Mouse (Mus musculus): Measurements from ENCODE around the gene Tnik. TPM values are rescaled to one million over a fixed set of nuclear protein-coding genes. Genes with fewer than 3 reads are reported as not detected.
A peak's percentile ranks its signal among the peaks of the same experiment; 100 is the strongest.

Tnik gene
- polyA plus RNA-seq, 1 experiment from 2014 or later, result 47.3 TPM

- Histone ChIP-seq H3K9me3 (replicated peaks) (no peaks in the 10 kb centered on the region), H3K4me2 (replicated peaks) (no peak overlapping the region), H3K4me3 (no peak overlapping the region), H3K27ac (peak overlapping the region; percentile 64; the same call in 1 of the 2 replicates), H3K27me3 (no peaks in the 10 kb centered on the region), H3K9ac (no peak overlapping the region), H3K4me1 (peaks cover 28% of the 10 kb centered on the region), H3K36me3 (no peaks in the 10 kb centered on the region)
- 48% methylated on average over 6 of the region's 6 CpGs for WGBS
- no peak for ATAC-seq (ENCODE audit: low FRiP score)
These were observed 286.4 kb downstream of the Tnik start for GRCm38 (mm10) chr3:28549391-28549790.

GRCm38 (mm10) chr3:28550497-28551093 lies 287.6 kb downstream of the Tnik start:
- Histone ChIP-seq H3K9me3 (replicated peaks) (no peaks in the 10 kb centered on the region), H3K4me1 (peaks cover 29% of the 10 kb centered on the region), H3K9ac (no peak overlapping the region), H3K36me3 (0 out of 2 replicates have a peak, but pooled peaks cover 3% of the 10 kb centered on the region), H3K27ac (no peak overlapping the region), H3K4me3 (no peak overlapping the region), H3K27me3 (no peaks in the 10 kb centered on the region), H3K4me2 (replicated peaks) (no peak overlapping the region)
- 44% methylated on average over 6 of the region's 6 CpGs for WGBS
- ATAC-seq (ENCODE audit: low FRiP score), result no peak

GRCm38 (mm10) chr3:28551756-28552155 lies 288.7 kb downstream of the Tnik start:
- no peak for ATAC-seq (ENCODE audit: low FRiP score)
- H3K9me3 ChIP-seq (replicated peaks), result no peaks in the 10 kb centered on the region

GRCm38 (mm10) chr3:28554934-28555333 lies 291.9 kb downstream of the Tnik start:
- no peak for ATAC-seq (ENCODE audit: low FRiP score)

More at GRCm38 (mm10) chr3:28551756-28552155, 288.7 kb downstream of the Tnik start:
- Histone ChIP-seq H3K27ac (no peak overlapping the region), H3K27me3 (no peaks in the 10 kb centered on the region), H3K9ac (no peak overlapping the region), H3K36me3 (0 out of 2 replicates have a peak, but pooled peaks cover 3% of the 10 kb centered on the region), H3K4me1 (peaks cover 29% of the 10 kb centered on the region), H3K4me2 (replicated peaks) (no peak overlapping the region), H3K4me3 (no peak overlapping the region)
- WGBS, result 79% methylated on average over 1 of the region's 1 CpGs

GRCm38 (mm10) chr3:28555795-28556570 lies 293.0 kb downstream of the Tnik start:
- ATAC-seq (ENCODE audit: low FRiP score), result no peak
- H3K9me3 ChIP-seq (replicated peaks), result no peaks in the 10 kb centered on the region
- H3K4me3 ChIP-seq, result no peak overlapping the region
- 63% methylated on average over 7 of the region's 7 CpGs for WGBS
- no peaks in the 10 kb centered on the region for H3K27me3 ChIP-seq
- H3K27ac ChIP-seq, result no peak overlapping the region
- H3K4me2 ChIP-seq (replicated peaks), result no peak overlapping the region
- 0 out of 2 replicates have a peak, but pooled peaks cover 3% of the 10 kb centered on the region for H3K36me3 ChIP-seq
- no peak overlapping the region for H3K9ac ChIP-seq
- peaks cover 10% of the 10 kb centered on the region; the same call in 1 of the 2 replicates for H3K4me1 ChIP-seq

More at GRCm38 (mm10) chr3:28554934-28555333, 291.9 kb downstream of the Tnik start:
- Histone ChIP-seq H3K4me2 (replicated peaks) (no peak overlapping the region), H3K27me3 (no peaks in the 10 kb centered on the region), H3K9ac (no peak overlapping the region), H3K9me3 (replicated peaks) (no peaks in the 10 kb centered on the region), H3K4me1 (peaks cover 18% of the 10 kb centered on the region), H3K4me3 (no peak overlapping the region), H3K27ac (no peak overlapping the region), H3K36me3 (0 out of 2 replicates have a peak, but pooled peaks cover 3% of the 10 kb centered on the region)
- 89% methylated on average over 9 of the region's 9 CpGs for WGBS

- 0 out of 2 replicates have a peak, but pooled peaks cover 8% of the 10 kb centered on the region for H3K4me1 ChIP-seq
- peak; percentile 51 for ATAC-seq (ENCODE audit: low FRiP score)
- no peak overlapping the region for H3K9ac ChIP-seq
- no peaks in the 10 kb centered on the region for H3K27me3 ChIP-seq
- WGBS, result 56% methylated on average over 4 of the region's 4 CpGs
- H3K9me3 ChIP-seq (replicated peaks), result no peaks in the 10 kb centered on the region
- H3K36me3 ChIP-seq, result 0 out of 2 replicates have a peak, but pooled peaks cover 3% of the 10 kb centered on the region
- no peak overlapping the region for H3K4me3 ChIP-seq
- no peak overlapping the region for H3K4me2 ChIP-seq (replicated peaks)
- no peak overlapping the region for H3K27ac ChIP-seq
These were observed 295.4 kb downstream of the Tnik start for GRCm38 (mm10) chr3:28558328-28558871.

- Histone ChIP-seq H3K4me3 (no peak overlapping the region), H3K4me1 (0 out of 2 replicates have a peak, but pooled peaks cover 6% of the 10 kb centered on the region), H3K9me3 (replicated peaks) (no peaks in the 10 kb centered on the region), H3K36me3 (0 out of 2 replicates have a peak, but pooled peaks cover 5% of the 10 kb centered on the region), H3K9ac (no peak overlapping the region), H3K4me2 (replicated peaks) (no peak overlapping the region), H3K27me3 (no peaks in the 10 kb centered on the region), H3K27ac (no peak overlapping the region)
- ATAC-seq (ENCODE audit: low FRiP score), result no peak
- WGBS, result 75% methylated on average over 4 of the region's 4 CpGs
These were observed 298.4 kb downstream of the Tnik start for GRCm38 (mm10) chr3:28561408-28561807.

GRCm38 (mm10) chr3:28562612-28563332 lies 299.8 kb downstream of the Tnik start:
- 76% methylated on average over 10 of the region's 10 CpGs for WGBS
- no peak overlapping the region for H3K9ac ChIP-seq
- H3K4me2 ChIP-seq (replicated peaks), result no peak overlapping the region
- no peak overlapping the region for H3K4me3 ChIP-seq
- no peak for ATAC-seq (ENCODE audit: low FRiP score)
- no peak overlapping the region for H3K27ac ChIP-seq
- H3K27me3 ChIP-seq, result no peaks in the 10 kb centered on the region
- H3K9me3 ChIP-seq (replicated peaks), result no peaks in the 10 kb centered on the region
- H3K4me1 ChIP-seq, result 0 out of 2 replicates have a peak, but pooled peaks cover 6% of the 10 kb centered on the region
- 0 out of 2 replicates have a peak, but pooled peaks cover 5% of the 10 kb centered on the region for H3K36me3 ChIP-seq

- 71% methylated on average over 12 of the region's 12 CpGs for WGBS
These were observed 301.6 kb downstream of the Tnik start for GRCm38 (mm10) chr3:28564370-28565357.

GRCm38 (mm10) chr3:28577301-28577700 lies 314.3 kb downstream of the Tnik start:
- peaks cover 11% of the 10 kb centered on the region for H3K36me3 ChIP-seq
- no peak overlapping the region for H3K4me3 ChIP-seq
- no peaks in the 10 kb centered on the region for H3K9me3 ChIP-seq (replicated peaks)
- peak overlapping the region; percentile 23; the same call in 1 of the 2 replicates for H3K4me2 ChIP-seq (replicated peaks)
- 34% methylated on average over 15 of the region's 15 CpGs for WGBS
- peaks cover 6% of the 10 kb centered on the region; the same call in 1 of the 2 replicates for H3K4me1 ChIP-seq
- H3K9ac ChIP-seq, result no peak overlapping the region
- H3K27me3 ChIP-seq, result no peaks in the 10 kb centered on the region
- H3K27ac ChIP-seq, result no peak overlapping the region
- ATAC-seq (ENCODE audit: low FRiP score), result no peak

More at GRCm38 (mm10) chr3:28564370-28565357, 301.6 kb downstream of the Tnik start:
- no peak for ATAC-seq (ENCODE audit: low FRiP score)
- no peaks in the 10 kb centered on the region for H3K9me3 ChIP-seq (replicated peaks)
- no peak overlapping the region for H3K4me3 ChIP-seq
- H3K9ac ChIP-seq, result no peak overlapping the region
- H3K36me3 ChIP-seq, result 0 out of 2 replicates have a peak, but pooled peaks cover 5% of the 10 kb centered on the region
- no peak overlapping the region for H3K27ac ChIP-seq
- H3K4me1 ChIP-seq, result no peaks in the 10 kb centered on the region
- no peak overlapping the region for H3K4me2 ChIP-seq (replicated peaks)
- no peaks in the 10 kb centered on the region for H3K27me3 ChIP-seq
